Mouse (Mus musculus) midbrain, embryonic 10.5 days (tissue): ENCODE results near the gene Ncdn. TPM values are rescaled to one million over a fixed set of nuclear protein-coding genes. Genes with fewer than 3 reads are reported as not detected.
A peak's percentile ranks its signal among the peaks of the same experiment; 100 is the strongest.

Experiments used
- DNase-seq: peaks from one replicate; pipeline ENCODE4 v3.0.0-alpha.2; 2017; ENCODE audit warnings: low spot score
- H3K27ac ChIP-seq: fragments of 300-500 bp; sonication (generic); replicated peaks from 2 replicates; pipeline ENCODE4 v1.5.1; 2016; ENCODE audit warnings: mild to moderate bottlenecking
- H3K27me3 ChIP-seq: fragments of 300-500 bp; sonication (generic); 2 replicates; pipeline ENCODE4 v1.6.1; 2016; ENCODE audit warnings: low read depth, mild to moderate bottlenecking; ENCODE audit not compliant: poor library complexity, severe bottlenecking
- H3K36me3 ChIP-seq: fragments of 300-500 bp; sonication (generic); 2 replicates; pipeline ENCODE4 v1.6.1; 2016; ENCODE audit warnings: mild to moderate bottlenecking, moderate library complexity
- H3K4me1 ChIP-seq: fragments of 300-500 bp; sonication (generic); 2 replicates; pipeline ENCODE4 v1.6.1; 2016
- H3K4me3 ChIP-seq: fragments of 300-500 bp; sonication (generic); 2 replicates; pipeline ENCODE4 v1.5.1; 2016; ENCODE audit warnings: mild to moderate bottlenecking, moderate library complexity
- H3K9me3 ChIP-seq: fragments of 300-500 bp; sonication (generic); replicated peaks from 2 replicates; pipeline ENCODE4 v1.6.1; 2016; ENCODE audit warnings: mild to moderate bottlenecking
- WGBS: fragments of 180-500 bp; shearing (Covaris S2); methylation state at CpG from one replicate; pipeline ENCODE4 v1.1.7; 2016; 5-methylcytosine and 5-hydroxymethylcytosine counted together
- polyA plus RNA-seq: library from polyadenylated mRNA; unstranded; fragments of >200 nt; fragmentation: Nextera tagmentation; extraction: Ambion mirVana; gene quantifications from 2 replicates; pipeline ENCODE4 v1.2.1, GENCODE M21; 2016

Gene Ncdn
- polyA plus RNA-seq, 1 experiment from 2014 or later = 33.5 TPM

GRCm38 (mm10) chr4:126735382-126736000, 17.7 kb downstream of the Ncdn start:
- peak; percentile 61 for DNase-seq
- no peaks in the 10 kb centered on the region for H3K9me3 ChIP-seq
- WGBS = 3% methylated on average over 60 of the region's 62 CpGs
- no peaks in the 10 kb centered on the region for H3K36me3 ChIP-seq
- peaks cover 39% of the 10 kb centered on the region for H3K4me1 ChIP-seq
- H3K27me3 ChIP-seq = peaks cover 100% of the 10 kb centered on the region
- peak overlapping the region; percentile 52 for H3K27ac ChIP-seq
- H3K4me3 ChIP-seq = peak overlapping the region; percentile 45

GRCm38 (mm10) chr4:126734700-126735381, 18.4 kb downstream of the Ncdn start:
- Histone ChIP-seq H3K4me1 (peaks cover 33% of the 10 kb centered on the region), H3K36me3 (no peaks in the 10 kb centered on the region), H3K4me3 (peak overlapping the region; percentile 45), H3K9me3 (no peaks in the 10 kb centered on the region), H3K27me3 (peaks cover 100% of the 10 kb centered on the region), H3K27ac (peak overlapping the region; percentile 52)
- peak; percentile 47 for DNase-seq
- 3% methylated on average over 51 of the region's 51 CpGs for WGBS

GRCm38 (mm10) chr4:126734001-126734603, 19.1 kb downstream of the Ncdn start:
- WGBS = 1% methylated on average over 16 of the region's 16 CpGs

GRCm38 (mm10) chr4:126732531-126733380, 20.5 kb downstream of the Ncdn start:
- peak overlapping the region; percentile 32 for H3K4me3 ChIP-seq
- H3K9me3 ChIP-seq = no peaks in the 10 kb centered on the region
- 4% methylated on average over 26 of the region's 26 CpGs for WGBS
- H3K4me1 ChIP-seq = peaks cover 30% of the 10 kb centered on the region
- H3K36me3 ChIP-seq = no peaks in the 10 kb centered on the region
- no peak overlapping the region for H3K27ac ChIP-seq
- peaks cover 93% of the 10 kb centered on the region for H3K27me3 ChIP-seq
- peak; percentile 37 for DNase-seq

More at GRCm38 (mm10) chr4:126734001-126734603, 19.1 kb downstream of the Ncdn start:
- Histone ChIP-seq H3K4me1 (peaks cover 30% of the 10 kb centered on the region), H3K4me3 (peak overlapping the region; percentile 45; the same call in 1 of the 2 replicates), H3K27me3 (peaks cover 100% of the 10 kb centered on the region), H3K27ac (no peak overlapping the region), H3K9me3 (no peaks in the 10 kb centered on the region), H3K36me3 (no peaks in the 10 kb centered on the region)
- DNase-seq = peak; percentile 46

DNA sequence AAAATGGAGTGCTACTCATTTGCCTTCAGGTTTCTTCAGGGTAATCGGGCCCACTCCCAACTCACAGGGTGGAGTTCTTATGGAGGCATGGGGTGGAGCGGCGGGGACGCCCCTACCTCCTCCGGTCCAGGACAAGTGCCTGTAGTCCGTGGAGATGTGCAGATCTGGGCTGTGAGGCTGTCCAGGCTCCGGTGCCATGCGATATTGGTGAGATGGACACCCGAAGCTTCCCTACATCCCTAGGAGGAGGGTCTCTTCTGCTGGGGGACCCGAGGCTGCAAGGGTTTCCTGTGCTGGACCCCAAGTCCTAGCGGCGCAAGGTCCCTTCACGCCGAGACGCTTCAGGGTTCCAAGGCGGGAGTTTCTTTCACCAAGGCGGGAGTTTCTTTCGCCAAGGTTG, 21.1 kb downstream of the Ncdn start:
- H3K27me3 ChIP-seq = peaks cover 87% of the 10 kb centered on the region
- H3K4me3 ChIP-seq = peak overlapping the region; percentile 32
- H3K4me1 ChIP-seq = peaks cover 30% of the 10 kb centered on the region
- WGBS = 2% methylated on average over 18 of the region's 18 CpGs
- no peaks in the 10 kb centered on the region for H3K36me3 ChIP-seq
- DNase-seq = no peak
- no peaks in the 10 kb centered on the region for H3K9me3 ChIP-seq
- H3K27ac ChIP-seq = no peak overlapping the region

DNA sequence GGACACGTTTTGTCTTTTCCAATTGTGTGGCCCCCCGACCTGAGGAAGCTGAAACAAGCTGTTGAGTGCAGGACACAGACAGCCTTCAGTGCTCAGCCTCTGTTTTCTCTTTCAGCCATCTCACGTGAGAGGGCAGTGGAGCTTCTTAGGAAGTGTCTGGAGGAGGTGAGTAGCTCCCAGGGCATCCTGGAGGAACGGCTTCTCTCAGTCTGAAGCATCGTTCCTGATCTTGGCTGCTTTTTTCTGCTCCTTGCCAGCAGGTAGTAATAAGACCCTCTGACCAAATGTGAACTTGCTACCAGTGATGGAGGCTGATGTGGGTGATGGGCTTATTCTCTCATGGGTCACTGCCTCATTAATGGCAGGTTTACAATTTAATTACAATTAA, 45.8 kb downstream of the Ncdn start:
- no peak for DNase-seq
- WGBS = 60% methylated on average over 5 of the region's 5 CpGs
- Histone ChIP-seq H3K9me3 (no peaks in the 10 kb centered on the region), H3K36me3 (peaks cover 86% of the 10 kb centered on the region), H3K27ac (peak overlapping the region; percentile 43; the same call in 1 of the 2 replicates), H3K27me3 (no peaks in the 10 kb centered on the region), H3K4me3 (0 out of 2 replicates have a peak overlapping the region, but pooled peaks have one; percentile 0), H3K4me1 (peaks cover 38% of the 10 kb centered on the region)

DNA sequence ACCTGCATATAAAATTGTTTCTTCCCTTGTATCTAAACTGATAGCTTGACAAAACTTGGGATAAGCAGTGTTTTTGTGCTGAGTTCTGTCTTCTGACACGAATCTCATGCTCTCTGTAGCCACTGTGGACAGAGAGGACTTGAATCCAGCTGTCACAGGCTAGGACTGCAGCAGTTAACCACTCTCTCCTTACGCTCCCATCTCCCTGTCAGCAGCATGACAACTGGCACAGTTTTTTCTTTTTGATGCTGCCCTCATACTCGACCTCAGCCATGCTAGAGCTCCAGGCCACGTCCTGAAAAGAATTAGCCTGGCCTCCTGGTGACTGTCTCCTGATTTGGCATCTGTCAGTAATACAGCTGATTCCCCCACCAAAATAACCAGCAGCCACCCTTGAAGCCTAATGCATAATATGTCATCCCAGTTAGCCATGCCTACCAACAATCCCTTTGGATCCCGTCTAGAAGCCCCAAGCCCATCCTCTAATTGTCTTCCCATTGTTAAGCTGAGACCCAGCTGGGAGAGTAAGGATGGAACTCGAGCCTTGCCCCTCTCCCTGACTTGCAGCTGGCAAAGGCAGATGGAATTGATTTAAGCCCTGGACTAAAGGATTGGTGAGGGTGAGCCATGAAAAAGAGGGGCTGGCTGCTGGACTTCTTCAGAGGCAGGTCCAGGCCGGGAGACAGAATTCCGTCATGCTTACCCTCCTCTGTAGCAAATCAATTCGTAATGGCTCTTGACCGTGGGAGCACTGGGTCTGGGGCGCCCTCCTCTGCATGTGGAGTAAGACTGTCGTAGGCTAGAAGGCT, 46.4 kb downstream of the Ncdn start:
- peak; percentile 79 for DNase-seq
- peak overlapping the region; percentile 43; the same call in 1 of the 2 replicates for H3K27ac ChIP-seq
- H3K9me3 ChIP-seq = no peaks in the 10 kb centered on the region
- H3K4me1 ChIP-seq = peaks cover 38% of the 10 kb centered on the region
- peaks cover 87% of the 10 kb centered on the region for H3K36me3 ChIP-seq
- no peak overlapping the region for H3K4me3 ChIP-seq
- WGBS = 53% methylated on average over 12 of the region's 12 CpGs
- no peaks in the 10 kb centered on the region for H3K27me3 ChIP-seq

- no peak overlapping the region for H3K4me3 ChIP-seq
- peaks cover 61% of the 10 kb centered on the region for H3K36me3 ChIP-seq
- H3K4me1 ChIP-seq = peaks cover 8% of the 10 kb centered on the region
- no peak overlapping the region for H3K27ac ChIP-seq
- H3K9me3 ChIP-seq = no peaks in the 10 kb centered on the region
- no peaks in the 10 kb centered on the region for H3K27me3 ChIP-seq
- DNase-seq = no peak
- WGBS = 91% methylated on average over 4 of the region's 4 CpGs
Measured at GRCm38 (mm10) chr4:126696908-126697307, 56.3 kb downstream of the Ncdn start.

Other genes starting within 250 kb of the Ncdn start
- 2.3 and 2.8 TPM in 2 replicates for gene Ago4, start 220.0 kb downstream of the Ncdn start, polyA plus RNA-seq
- gene Clspn, start 196.5 kb downstream of the Ncdn start, polyA plus RNA-seq = 55.3 and 55.8 TPM in 2 replicates
- gene 5730409E04Rik, start 143.6 kb downstream of the Ncdn start, polyA plus RNA-seq = 1.0 and 1.4 TPM in 2 replicates
- gene Psmb2, start 75.8 kb downstream of the Ncdn start, polyA plus RNA-seq = 591 and 610 TPM in 2 replicates
- 0.25 and 0.65 TPM in 2 replicates for gene Tfap2e, start 17.2 kb downstream of the Ncdn start, polyA plus RNA-seq
- gene AU040320, start 106 bp upstream of the Ncdn start, polyA plus RNA-seq = 24.4 and 27.8 TPM in 2 replicates
- gene Zmym4, start 214.7 kb upstream of the Ncdn start, polyA plus RNA-seq = 25.1 and 27.2 TPM in 2 replicates